Mouse (Mus musculus) naive thymus-derived CD4-positive, alpha-beta T cell, adult 5 months (primary cell): ENCODE measurements around the gene Hand1. TPM values are rescaled to one million over a fixed set of nuclear protein-coding genes. Genes with fewer than 3 reads are reported as not detected.

Source experiments
- polyA plus RNA-seq: library from polyadenylated mRNA; unstranded; fragments of 100-300 nt; shearing (Covaris generic); gene quantifications from one replicate; pipeline ENCODE4 v1.2.1, GENCODE M21; 2017

The Hand1 gene
- polyA plus RNA-seq: not detected

GRCm38 (mm10) chr11:57832552-57833201 is at the start of gene Hand1:
TSS of gene Hand1 (minus strand) at chr11:57832818.

GRCm38 (mm10) chr11:57800971-57801765 is 31.4 kb downstream of the Hand1 start, which contains the start of gene Sap30l:
TSS of gene Sap30l (plus strand) at chr11:57801637.

Other genes with a start within 250 kb of the Hand1 start
- gene Galnt10, start 187.4 kb downstream of the Hand1 start, polyA plus RNA-seq: 157 TPM
- gene Sap30l, start 31.2 kb downstream of the Hand1 start, polyA plus RNA-seq: 48.5 TPM
- gene Larp1, start 176.2 kb upstream of the Hand1 start, polyA plus RNA-seq: 123 TPM